Mouse (Mus musculus) MEL (cell line): ENCODE measurements at regions not wholly inside any gene's neighbourhood (a gene's known extent, or its start where the extent isn't known, plus 50 kb on each side); places are given as distances from the start of the nearest gene placed in this dataset.

Source experiments
- DNase-seq: peaks from one replicate; pipeline ENCODE4 v3.0.0; 2011; ENCODE audit warnings: low read depth, low spot score
- H3K27ac ChIP-seq: 2 replicates; pipeline ENCODE4 v1.5.1; 2012; ENCODE audit warnings: low read depth, mild to moderate bottlenecking, control low read depth, low read length, moderate library complexity; ENCODE audit not compliant: control insufficient read depth
- H3K27me3 ChIP-seq, 2 experiments: fragments of 150-350 bp in 1 of 2; sonication (generic) in 1 of 2; 2 replicates each; pipeline ENCODE4 v1.6.1; 2012; ENCODE audit warnings: low read length in 2 of 2, mild to moderate bottlenecking in 2 of 2, improper control_type of control experiment in 1 of 2, moderate library complexity in 1 of 2; ENCODE audit not compliant: insufficient read depth in 2 of 2, control insufficient read depth in 1 of 2
- H3K36me3 ChIP-seq, 2 experiments: 2 replicates each; pipeline ENCODE4 v1.6.1; 2012 to 2014; ENCODE audit warnings: low read length in 2 of 2, improper control_type of control experiment in 1 of 2, inconsistent platforms in 1 of 2, mild to moderate bottlenecking in 1 of 2; ENCODE audit not compliant: insufficient read depth in 2 of 2, control insufficient read depth in 1 of 2
- H3K4me1 ChIP-seq, 2 experiments: fragments of 150-350 bp in 1 of 2; sonication (generic) in 1 of 2; 2 replicates each; pipeline ENCODE4 v1.6.1; 2012; ENCODE audit warnings: low read length in 2 of 2, improper control_type of control experiment in 1 of 2, mild to moderate bottlenecking in 1 of 2; ENCODE audit not compliant: insufficient read depth in 2 of 2, control insufficient read depth in 1 of 2
- H3K4me3 ChIP-seq, 2 experiments: fragments of 150-350 bp in 1 of 2; sonication (generic) in 1 of 2; 2 replicates each; pipeline ENCODE4 v1.5.1; 2012; ENCODE audit warnings: low read depth in 2 of 2, low read length in 2 of 2, mild to moderate bottlenecking in 2 of 2, moderate library complexity in 2 of 2, control low read depth in 1 of 2, improper control_type of control experiment in 1 of 2; ENCODE audit not compliant: control insufficient read depth in 1 of 2, insufficient read depth in 1 of 2
- H3K79me2 ChIP-seq: 2 replicates; pipeline ENCODE4 v1.6.1; 2012; ENCODE audit warnings: mild to moderate bottlenecking, low read length, moderate library complexity; ENCODE audit not compliant: control insufficient read depth, poor library complexity, insufficient read depth
- H3K9ac ChIP-seq: 2 replicates; pipeline ENCODE4 v1.6.1; 2012; ENCODE audit warnings: low read depth, mild to moderate bottlenecking, control low read depth, low read length, moderate library complexity; ENCODE audit not compliant: control insufficient read depth, poor library complexity, severe bottlenecking
- H3K9me3 ChIP-seq: fragments of 150-350 bp; sonication (generic); replicated peaks from 2 replicates; pipeline ENCODE4 v1.6.1; 2012; ENCODE audit warnings: mild to moderate bottlenecking, low read length, improper control_type of control experiment, moderate library complexity; ENCODE audit not compliant: insufficient read depth
- CHD2 ChIP-seq: IDR thresholded peaks from 2 replicates; pipeline ENCODE4 v1.6.1; 2011; ENCODE audit warnings: low read length, improper control_type of control experiment
- CTCF ChIP-seq, 3 experiments: IDR thresholded peaks in 2 of 3; conservative IDR thresholded peaks in 1 of 3; 2 replicates each; pipeline ENCODE4 v1.5.1; 2011 to 2012; ENCODE audit warnings: low read length in 3 of 3, low read depth in 2 of 3, mild to moderate bottlenecking in 2 of 3, improper control_type of control experiment in 1 of 3, inconsistent platforms in 1 of 3, mixed read lengths in 1 of 3, moderate library complexity in 1 of 3; ENCODE audit not compliant: control insufficient read depth in 1 of 3, insufficient read depth in 1 of 3, poor library complexity in 1 of 3, severe bottlenecking in 1 of 3
- ELF1 ChIP-seq: IDR thresholded peaks from 2 replicates; pipeline ENCODE4 v1.6.1; 2014; ENCODE audit warnings: low read depth, mild to moderate bottlenecking, inconsistent platforms, low read length, improper control_type of control experiment, moderate library complexity
- ETS1 ChIP-seq: IDR thresholded peaks from 2 replicates; pipeline ENCODE4 v1.6.1; 2012; ENCODE audit warnings: low read depth, mild to moderate bottlenecking, inconsistent platforms, low read length, improper control_type of control experiment, moderate library complexity
- KAT2A ChIP-seq: conservative IDR thresholded peaks from 2 replicates; pipeline ENCODE4 v1.6.1; 2012; ENCODE audit warnings: low read depth, low read length, improper control_type of control experiment, inconsistent platforms
- MAFK ChIP-seq: IDR thresholded peaks from 2 replicates; pipeline ENCODE4 v1.6.1; 2011; ENCODE audit warnings: low read depth, mild to moderate bottlenecking, low read length, improper control_type of control experiment, borderline replicate concordance
- MAZ ChIP-seq: IDR thresholded peaks from 2 replicates; pipeline ENCODE4 v1.6.1; 2012; ENCODE audit warnings: low read depth, mild to moderate bottlenecking, inconsistent platforms, low read length, improper control_type of control experiment
- NRF1 ChIP-seq: IDR thresholded peaks from 2 replicates; pipeline ENCODE4 v1.6.1; 2014; ENCODE audit warnings: low read depth, mild to moderate bottlenecking, inconsistent platforms, low read length, improper control_type of control experiment, moderate library complexity; ENCODE audit not compliant: poor library complexity, insufficient read depth, severe bottlenecking
- POLR2AphosphoS5 ChIP-seq: IDR thresholded peaks from 2 replicates; pipeline ENCODE4 v1.6.1; 2012; ENCODE audit warnings: low read depth, borderline replicate concordance, mild to moderate bottlenecking, inconsistent platforms, low read length, moderate library complexity, mixed read lengths
- SMC3 ChIP-seq: IDR thresholded peaks from 2 replicates; pipeline ENCODE4 v1.6.1; 2011; ENCODE audit warnings: low read depth, low read length, improper control_type of control experiment
- TCF12 ChIP-seq: IDR thresholded peaks from 2 replicates; pipeline ENCODE4 v1.6.1; 2014; ENCODE audit warnings: low read depth, mild to moderate bottlenecking, inconsistent platforms, low read length, improper control_type of control experiment, moderate library complexity
- UBTF ChIP-seq: IDR thresholded peaks from 2 replicates; pipeline ENCODE4 v1.6.1; 2012; ENCODE audit warnings: low read depth, mild to moderate bottlenecking, inconsistent platforms, low read length, improper control_type of control experiment, moderate library complexity, borderline replicate concordance; ENCODE audit not compliant: insufficient read depth
- USF1 ChIP-seq: IDR thresholded peaks from 2 replicates; pipeline ENCODE4 v1.6.1; 2014; ENCODE audit warnings: low read depth, mild to moderate bottlenecking, inconsistent platforms, low read length, improper control_type of control experiment, moderate library complexity
- ZC3H11A ChIP-seq: IDR thresholded peaks from 2 replicates; pipeline ENCODE4 v1.6.1; 2012; ENCODE audit warnings: low read depth, mild to moderate bottlenecking, inconsistent platforms, low read length, improper control_type of control experiment

GRCm38 (mm10) chr3:110366151-110366550 is 115.4 kb upstream of the Prmt6 start:
- H3K36me3 ChIP-seq, result no peaks in the 10 kb centered on the region
- no peaks in the 10 kb centered on the region for H3K4me1 ChIP-seq
- H3K4me3 ChIP-seq, result no peak overlapping the region
- no peaks in the 10 kb centered on the region for H3K79me2 ChIP-seq
- no peaks in the 10 kb centered on the region for H3K27me3 ChIP-seq
- no peak overlapping the region for H3K9ac ChIP-seq
- DNase-seq, result no peak
- no peak overlapping the region for H3K27ac ChIP-seq
- no peaks in the 10 kb centered on the region for H3K9me3 ChIP-seq
- TF ChIP-seq SMC3, result no peak
- TF ChIP-seq POLR2AphosphoS5, result no peak
- TF ChIP-seq NRF1, result no peak
- TF ChIP-seq ZC3H11A, result no peak
- TF ChIP-seq CHD2, result no peak
- TF ChIP-seq ETS1, result no peak
- TF ChIP-seq UBTF, result no peak
- TF ChIP-seq CTCF (IDR thresholded peaks at IDR 0.05 in 2 of 3, conservative IDR thresholded peaks at IDR 0.05 in 1 of 3; ENCODE audit: control insufficient read depth in 1 of 3, insufficient read depth in 1 of 3, low read depth in 2 of 3, low read length in 3 of 3, poor library complexity in 1 of 3, severe bottlenecking in 1 of 3), result no peak
- TF ChIP-seq MAFK, result no peak
- TF ChIP-seq MAZ, result no peak
- TF ChIP-seq TCF12, result no peak
- no peak for TF ChIP-seq ELF1
- no peak for TF ChIP-seq KAT2A

GRCm38 (mm10) chr3:110361900-110362299 is 111.1 kb upstream of the Prmt6 start:
- Histone ChIP-seq H3K4me3 (no peak overlapping the region), H3K36me3 (no peaks in the 10 kb centered on the region), H3K27ac (no peak overlapping the region), H3K27me3 (no peaks in the 10 kb centered on the region), H3K9ac (no peak overlapping the region), H3K9me3 (no peaks in the 10 kb centered on the region), H3K4me1 (no peaks in the 10 kb centered on the region), H3K79me2 (no peaks in the 10 kb centered on the region)
- TF ChIP-seq CTCF (IDR thresholded peaks at IDR 0.05 in 2 of 3, conservative IDR thresholded peaks at IDR 0.05 in 1 of 3; ENCODE audit: control insufficient read depth in 1 of 3, insufficient read depth in 1 of 3, low read depth in 2 of 3, low read length in 3 of 3, poor library complexity in 1 of 3, severe bottlenecking in 1 of 3), result peak in 1 of 3 experiments; percentile 2; a peak in 2 of 6 replicates
- no peak for TF ChIP-seq USF1
- DNase-seq, result no peak
